Mouse (Mus musculus) stomach, embryonic 16.5 days (tissue): Measurements from ENCODE around the gene Axl. TPM values are rescaled to one million over a fixed set of nuclear protein-coding genes. Genes with fewer than 3 reads are reported as not detected.

ENCODE experiments used
- ATAC-seq: fragments of 200-750 bp; cut with Nextera tagmentation; 2 replicates; pipeline ENCODE4 v1.8.0; 2017; ENCODE audit warnings: moderate number of reproducible peaks, moderate TSS enrichment; ENCODE audit not compliant: insufficient read depth, low FRiP score
- H3K27ac ChIP-seq: fragments of 300-500 bp; sonication (generic); 2 replicates; pipeline ENCODE4 v1.5.1; 2014; ENCODE audit warnings: low read length
- H3K27me3 ChIP-seq: fragments of 300-500 bp; sonication (generic); 2 replicates; pipeline ENCODE4 v1.6.1; 2014; ENCODE audit warnings: low read length, control low read depth, mixed read lengths; ENCODE audit not compliant: control insufficient read depth, insufficient read depth
- H3K36me3 ChIP-seq: fragments of 300-500 bp; sonication (generic); 2 replicates; pipeline ENCODE4 v1.6.1; 2014; ENCODE audit warnings: low read length; ENCODE audit not compliant: control insufficient read depth, insufficient read depth
- H3K4me1 ChIP-seq: fragments of 300-500 bp; sonication (generic); 2 replicates; pipeline ENCODE4 v1.6.1; 2014; ENCODE audit warnings: low read length, control low read depth, mixed read lengths; ENCODE audit not compliant: control insufficient read depth, insufficient read depth
- H3K4me2 ChIP-seq: fragments of 300-500 bp; sonication (generic); 2 replicates; pipeline ENCODE4 v1.6.1; 2014; ENCODE audit warnings: low read depth, low read length, mixed read lengths
- H3K4me3 ChIP-seq: fragments of 300-500 bp; sonication (generic); replicated peaks from 2 replicates; pipeline ENCODE4 v1.5.1; 2014; ENCODE audit warnings: mild to moderate bottlenecking, low read length
- H3K9ac ChIP-seq: fragments of 300-500 bp; sonication (generic); 2 replicates; pipeline ENCODE4 v1.6.1; 2014; ENCODE audit warnings: low read length
- H3K9me3 ChIP-seq: fragments of 300-500 bp; sonication (generic); replicated peaks from 2 replicates; pipeline ENCODE4 v1.6.1; 2016; ENCODE audit warnings: low read length, control low read depth; ENCODE audit not compliant: control insufficient read depth
- WGBS: fragments of 180-500 bp; shearing (Covaris S2); extraction: QIAGEN DNeasy Blood & Tissue Kit; methylation state at CpG from one replicate; pipeline ENCODE4 v1.1.7; 2014; 5-methylcytosine and 5-hydroxymethylcytosine counted together
- polyA plus RNA-seq: library from polyadenylated mRNA; unstranded; fragments of >200 nt; fragmentation: Nextera tagmentation; extraction: Ambion mirVana; gene quantifications from 2 replicates; pipeline ENCODE4 v1.2.1, GENCODE M21; 2015

Gene Axl
- polyA plus RNA-seq, 1 experiment from 2014 or later: 85.1 TPM

GRCm38 (mm10) chr7:25815571-25815970 lies 27.1 kb upstream of the Axl start:
- Histone ChIP-seq H3K27ac (peak overlapping the region; percentile 94), H3K9ac (peak overlapping the region; percentile 83), H3K4me1 (peaks cover 6% of the 10 kb centered on the region; the same call in 1 of the 2 replicates), H3K9me3 (no peaks in the 10 kb centered on the region), H3K4me2 (peak overlapping the region; percentile 95), H3K27me3 (no peaks in the 10 kb centered on the region), H3K36me3 (no peaks in the 10 kb centered on the region), H3K4me3 (peak overlapping the region; percentile 68)
- no peak for ATAC-seq
- 14% methylated on average over 7 of the region's 7 CpGs for WGBS

- Histone ChIP-seq H3K4me2 (peak overlapping the region; percentile 95), H3K4me1 (peaks cover 6% of the 10 kb centered on the region; the same call in 1 of the 2 replicates), H3K27me3 (no peaks in the 10 kb centered on the region), H3K9me3 (no peaks in the 10 kb centered on the region), H3K4me3 (peak overlapping the region; percentile 68), H3K36me3 (no peaks in the 10 kb centered on the region), H3K9ac (0 out of 2 replicates have a peak overlapping the region, but pooled peaks have one; percentile 83), H3K27ac (no peak overlapping the region)
- no peak for ATAC-seq
- 75% methylated on average over 9 of the region's 9 CpGs for WGBS
Measured at GRCm38 (mm10) chr7:25814711-25815110, 26.2 kb upstream of the Axl start.

- Histone ChIP-seq H3K4me3 (no peak overlapping the region), H3K9ac (no peak overlapping the region), H3K27me3 (no peaks in the 10 kb centered on the region), H3K4me2 (no peak overlapping the region), H3K36me3 (no peaks in the 10 kb centered on the region), H3K4me1 (peaks cover 6% of the 10 kb centered on the region; the same call in 1 of the 2 replicates), H3K9me3 (no peaks in the 10 kb centered on the region), H3K27ac (no peak overlapping the region)
- WGBS: 72% methylated on average over 1 of the region's 1 CpGs
- no peak for ATAC-seq
Measured at GRCm38 (mm10) chr7:25812195-25812594, 23.7 kb upstream of the Axl start.

GRCm38 (mm10) chr7:25811716-25812115 lies 23.2 kb upstream of the Axl start:
- WGBS: 72% methylated on average over 2 of the region's 2 CpGs
- H3K4me3 ChIP-seq: no peak overlapping the region
- ATAC-seq: no peak
- H3K27me3 ChIP-seq: no peaks in the 10 kb centered on the region
- no peak overlapping the region for H3K9ac ChIP-seq
- no peaks in the 10 kb centered on the region for H3K9me3 ChIP-seq
- peaks cover 6% of the 10 kb centered on the region; the same call in 1 of the 2 replicates for H3K4me1 ChIP-seq
- no peaks in the 10 kb centered on the region for H3K36me3 ChIP-seq
- no peak overlapping the region for H3K27ac ChIP-seq
- no peak overlapping the region for H3K4me2 ChIP-seq

- H3K4me2 ChIP-seq: peak overlapping the region; percentile 44
- H3K4me1 ChIP-seq: peaks cover 9% of the 10 kb centered on the region
- H3K4me3 ChIP-seq: peak overlapping the region; percentile 26
- no peak overlapping the region for H3K27ac ChIP-seq
- H3K9me3 ChIP-seq: no peaks in the 10 kb centered on the region
- 0 out of 2 replicates have a peak, but pooled peaks have one; percentile 22 for ATAC-seq
- peak overlapping the region; percentile 66 for H3K9ac ChIP-seq
- WGBS: 20% methylated on average over 21 of the region's 21 CpGs
- no peaks in the 10 kb centered on the region for H3K36me3 ChIP-seq
- no peaks in the 10 kb centered on the region for H3K27me3 ChIP-seq
Measured at GRCm38 (mm10) chr7:25805631-25806343, 17.3 kb upstream of the Axl start.

- no peak overlapping the region for H3K4me3 ChIP-seq
- 71% methylated on average over 4 of the region's 4 CpGs for WGBS
Measured at GRCm38 (mm10) chr7:25804792-25805191, 16.3 kb upstream of the Axl start.

GRCm38 (mm10) chr7:25803460-25803859 lies 15.0 kb upstream of the Axl start:
- no peak overlapping the region; the same call in 1 of the 2 replicates for H3K9ac ChIP-seq
- no peaks in the 10 kb centered on the region for H3K27me3 ChIP-seq
- peak overlapping the region; percentile 86; the same call in 1 of the 2 replicates for H3K27ac ChIP-seq
- no peak overlapping the region for H3K4me2 ChIP-seq
- 74% methylated on average over 13 of the region's 13 CpGs for WGBS
- no peak for ATAC-seq
- H3K4me3 ChIP-seq: no peak overlapping the region
- H3K36me3 ChIP-seq: no peaks in the 10 kb centered on the region
- no peaks in the 10 kb centered on the region for H3K9me3 ChIP-seq
- peaks cover 9% of the 10 kb centered on the region for H3K4me1 ChIP-seq

More at GRCm38 (mm10) chr7:25804792-25805191, 16.3 kb upstream of the Axl start:
- Histone ChIP-seq H3K27me3 (no peaks in the 10 kb centered on the region), H3K4me2 (no peak overlapping the region), H3K27ac (no peak overlapping the region), H3K4me1 (peaks cover 9% of the 10 kb centered on the region), H3K9me3 (no peaks in the 10 kb centered on the region), H3K9ac (no peak overlapping the region), H3K36me3 (no peaks in the 10 kb centered on the region)
- no peak for ATAC-seq

- Histone ChIP-seq H3K4me1 (peaks cover 9% of the 10 kb centered on the region), H3K27ac (peak overlapping the region; percentile 86), H3K4me3 (peak overlapping the region; percentile 23; the same call in 1 of the 2 replicates), H3K36me3 (no peaks in the 10 kb centered on the region), H3K9ac (peak overlapping the region; percentile 47), H3K4me2 (peak overlapping the region; percentile 40), H3K27me3 (no peaks in the 10 kb centered on the region), H3K9me3 (no peaks in the 10 kb centered on the region)
- WGBS: 27% methylated on average over 24 of the region's 24 CpGs
- ATAC-seq: peak; percentile 75
Measured at GRCm38 (mm10) chr7:25802241-25803125, 14.0 kb upstream of the Axl start.

- no peak for ATAC-seq
- no peaks in the 10 kb centered on the region for H3K36me3 ChIP-seq
- H3K27me3 ChIP-seq: no peaks in the 10 kb centered on the region
- H3K4me1 ChIP-seq: peaks cover 9% of the 10 kb centered on the region
- no peak overlapping the region for H3K4me3 ChIP-seq
- H3K27ac ChIP-seq: no peak overlapping the region
- no peak overlapping the region for H3K9ac ChIP-seq
- 93% methylated on average over 6 of the region's 6 CpGs for WGBS
- no peak overlapping the region for H3K4me2 ChIP-seq
- H3K9me3 ChIP-seq: no peaks in the 10 kb centered on the region
Measured at GRCm38 (mm10) chr7:25801031-25801430, 12.5 kb upstream of the Axl start.
